Mouse (Mus musculus): ENCODE data around the gene Gm13698.
A peak's percentile ranks its signal among the peaks of the same experiment; 100 is the strongest.
"Not testable (repeated sequence)": the region's sequence is repeated elsewhere in the genome, so short reads cannot be mapped to it uniquely, and the experiment has no call there.

Gm13698 gene

GRCm38 (mm10) chr2:83955393-83955792 is at the start of gene Gm13698:
Gene Gm13698, plus strand, starts transcription at chr2:83955693.
- not testable (repeated sequence) for DNase-seq

DNA sequence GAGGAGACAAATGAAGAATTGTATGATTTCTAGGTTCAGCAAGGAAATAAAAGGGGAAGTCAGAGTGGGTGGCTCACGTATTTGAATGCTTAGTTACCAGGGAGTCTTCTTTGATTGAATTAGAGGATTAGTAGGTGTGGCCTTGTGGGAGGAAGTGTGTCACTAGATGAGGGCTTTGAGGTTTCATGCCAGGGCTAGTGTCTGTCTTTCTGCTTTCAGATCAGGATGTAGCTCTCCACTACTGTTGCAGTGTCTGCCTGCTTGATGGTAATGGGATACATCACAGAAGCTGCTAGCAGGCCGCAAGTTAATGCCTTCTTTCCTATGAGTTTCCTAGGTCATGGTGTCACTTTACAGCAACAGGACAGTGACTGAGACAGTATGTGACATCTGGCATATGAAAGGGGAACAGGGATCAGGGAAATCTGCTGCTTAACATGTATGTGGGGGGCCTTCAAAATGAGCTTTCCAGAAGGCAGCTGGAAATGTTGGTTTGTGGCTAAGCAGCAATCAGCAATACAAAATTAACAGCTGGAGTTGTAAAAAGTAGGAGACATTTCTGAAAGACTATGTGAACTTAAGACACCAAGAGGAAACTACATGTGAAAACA is 25.9 kb upstream of the Gm13698 start:
- DNase-seq = no peak

- peak; percentile 49 for DNase-seq
These were observed 14.5 kb upstream of the Gm13698 start, which contains the start of gene Zswim2 for GRCm38 (mm10) chr2:83940931-83941361. Gene Zswim2, minus strand, starts transcription at chr2:83941228.

DNA sequence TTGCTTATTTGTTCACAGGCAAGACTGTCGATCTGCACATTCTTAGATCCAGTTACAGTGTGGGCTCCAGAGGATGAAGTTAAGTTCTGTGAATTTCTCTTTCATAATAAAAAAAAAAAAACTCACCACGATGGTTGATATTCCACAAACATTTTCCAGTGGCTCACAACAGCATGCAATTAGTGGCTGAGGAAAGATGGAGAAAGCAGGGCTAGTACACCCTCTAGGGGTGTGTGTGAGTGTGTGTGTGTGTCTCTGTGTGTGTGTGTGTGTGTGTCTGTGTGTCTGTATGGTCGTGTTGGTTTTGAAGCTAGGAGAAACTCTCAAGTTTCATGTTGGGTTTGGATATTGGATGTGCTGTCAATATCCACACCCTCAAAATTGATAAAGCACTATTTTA is 14.1 kb upstream of the Gm13698 start:
- no peak for DNase-seq

- DNase-seq = no peak
These were observed 13.7 kb upstream of the Gm13698 start for GRCm38 (mm10) chr2:83941792-83942191.

DNA sequence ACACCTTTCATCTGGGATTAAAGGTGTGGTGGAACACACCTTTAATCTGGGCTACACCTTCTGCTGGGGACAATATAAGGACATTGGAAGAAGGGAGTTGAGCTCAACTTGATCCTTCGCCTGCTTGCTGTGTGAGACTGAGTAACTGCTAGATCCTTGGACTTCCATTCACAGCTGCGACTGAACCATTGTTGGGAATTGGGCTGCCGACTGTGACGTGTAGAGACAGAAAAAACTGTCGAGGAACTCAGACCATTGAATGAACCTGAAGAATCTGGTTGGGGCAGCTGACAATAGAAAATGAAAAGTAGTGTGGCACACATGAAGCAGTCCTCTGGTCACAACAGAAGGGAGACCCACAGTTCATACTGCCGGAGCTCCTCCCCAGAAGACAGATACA is 5.7 kb downstream of the Gm13698 start, which contains the start of gene Gm13693:
TSS of gene Gm13693 (plus strand) at position 301 of the 400 bp plus-strand sequence.
- DNase-seq = not testable (repeated sequence)

- not testable (repeated sequence) for DNase-seq
These were observed 11.5 kb downstream of the Gm13698 start, which contains the start of gene Gm13695 for GRCm38 (mm10) chr2:83967013-83967412. Gene Gm13695, plus strand, starts transcription at chr2:83967313.

- DNase-seq = not testable (repeated sequence)
These were observed 17.3 kb downstream of the Gm13698 start, which contains the start of gene Gm13696 for GRCm38 (mm10) chr2:83972823-83973222. Gene Gm13696, plus strand, starts transcription at chr2:83973123.

DNA sequence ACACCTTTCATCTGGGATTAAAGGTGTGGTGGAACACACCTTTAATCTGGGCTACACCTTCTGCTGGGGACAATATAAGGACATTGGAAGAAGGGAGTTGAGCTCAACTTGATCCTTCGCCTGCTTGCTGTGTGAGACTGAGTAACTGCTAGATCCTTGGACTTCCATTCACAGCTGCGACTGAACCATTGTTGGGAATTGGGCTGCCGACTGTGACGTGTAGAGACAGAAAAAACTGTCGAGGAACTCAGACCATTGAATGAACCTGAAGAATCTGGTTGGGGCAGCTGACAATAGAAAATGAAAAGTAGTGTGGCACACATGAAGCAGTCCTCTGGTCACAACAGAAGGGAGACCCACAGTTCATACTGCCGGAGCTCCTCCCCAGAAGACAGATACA is 23.1 kb downstream of the Gm13698 start, which contains the start of gene Gm13694:
TSS of gene Gm13694 (plus strand) at position 301 of the 400 bp plus-strand sequence.
- not testable (repeated sequence) for DNase-seq

DNA sequence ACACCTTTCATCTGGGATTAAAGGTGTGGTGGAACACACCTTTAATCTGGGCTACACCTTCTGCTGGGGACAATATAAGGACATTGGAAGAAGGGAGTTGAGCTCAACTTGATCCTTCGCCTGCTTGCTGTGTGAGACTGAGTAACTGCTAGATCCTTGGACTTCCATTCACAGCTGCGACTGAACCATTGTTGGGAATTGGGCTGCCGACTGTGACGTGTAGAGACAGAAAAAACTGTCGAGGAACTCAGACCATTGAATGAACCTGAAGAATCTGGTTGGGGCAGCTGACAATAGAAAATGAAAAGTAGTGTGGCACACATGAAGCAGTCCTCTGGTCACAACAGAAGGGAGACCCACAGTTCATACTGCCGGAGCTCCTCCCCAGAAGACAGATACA is 28.9 kb downstream of the Gm13698 start, which contains the start of gene Gm13697:
TSS of gene Gm13697 (plus strand) at position 301 of the 400 bp plus-strand sequence.
- DNase-seq = not testable (repeated sequence)

DNA sequence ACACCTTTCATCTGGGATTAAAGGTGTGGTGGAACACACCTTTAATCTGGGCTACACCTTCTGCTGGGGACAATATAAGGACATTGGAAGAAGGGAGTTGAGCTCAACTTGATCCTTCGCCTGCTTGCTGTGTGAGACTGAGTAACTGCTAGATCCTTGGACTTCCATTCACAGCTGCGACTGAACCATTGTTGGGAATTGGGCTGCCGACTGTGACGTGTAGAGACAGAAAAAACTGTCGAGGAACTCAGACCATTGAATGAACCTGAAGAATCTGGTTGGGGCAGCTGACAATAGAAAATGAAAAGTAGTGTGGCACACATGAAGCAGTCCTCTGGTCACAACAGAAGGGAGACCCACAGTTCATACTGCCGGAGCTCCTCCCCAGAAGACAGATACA is 34.8 kb downstream of the Gm13698 start, which contains the start of gene Gm13691:
TSS of gene Gm13691 (plus strand) at position 301 of the 400 bp plus-strand sequence.
- DNase-seq = not testable (repeated sequence)

- DNase-seq = not testable (repeated sequence)
These were observed 38.3 kb downstream of the Gm13698 start for GRCm38 (mm10) chr2:83993639-83994255.

GRCm38 (mm10) chr2:83994526-83994925 is 39.0 kb downstream of the Gm13698 start:
- DNase-seq = not testable (repeated sequence)
